Mouse (Mus musculus) lung, postnatal 0 days (tissue): Measurements from ENCODE around the gene Znrf2.

Experiments used
- CTCF ChIP-seq: IDR thresholded peaks from 2 replicates; pipeline ENCODE4 v1.5.1; 2016; ENCODE audit warnings: antibody characterized with exemption, mild to moderate bottlenecking
- EP300 ChIP-seq: IDR thresholded peaks from 2 replicates; pipeline ENCODE4 v1.6.1; 2016; ENCODE audit warnings: antibody characterized with exemption, mild to moderate bottlenecking, control low read depth

DNA sequence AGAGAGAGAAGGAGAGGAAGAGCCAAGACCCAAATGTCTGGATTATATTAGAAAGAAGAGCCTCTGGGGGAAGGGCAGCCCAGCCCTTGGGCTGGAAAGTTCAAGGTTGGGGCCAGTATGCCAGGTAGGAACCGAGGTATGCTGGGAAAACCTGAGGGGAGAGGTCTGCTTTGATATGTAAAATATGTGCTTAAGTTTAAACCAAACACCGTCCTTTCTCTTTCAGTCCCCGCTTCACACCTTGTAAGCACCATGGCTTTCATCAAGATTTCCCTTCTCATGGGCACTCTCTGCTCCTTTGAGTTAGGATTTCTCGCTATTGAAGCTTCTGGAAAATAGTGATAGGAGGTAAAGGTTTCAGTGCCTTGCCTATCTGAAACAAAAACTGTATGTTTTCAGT is 38.1 kb downstream of the Znrf2 start:
- no peak for TF ChIP-seq CTCF
- no peak for TF ChIP-seq EP300
